Mouse (Mus musculus) cerebellum, adult 11 months (tissue): Measurements from ENCODE around the gene Vmn1r103.
"Not testable (repeated sequence)": the region's sequence is repeated elsewhere in the genome, so short reads cannot be mapped to it uniquely, and the experiment has no call there.

Experiments
- DNase-seq: peaks from one replicate; pipeline ENCODE4 v3.0.0; 2022

The Vmn1r103 gene

GRCm38 (mm10) chr7:20510434-20510833, at the start of gene Vmn1r103:
TSS of gene Vmn1r103 (minus strand) at chr7:20510534.
- DNase-seq, result not testable (repeated sequence)

GRCm38 (mm10) chr7:20545657-20546056, 35.3 kb upstream of the Vmn1r103 start, which contains the start of gene Gm5726:
TSS of gene Gm5726 (minus strand) at chr7:20545757.
- DNase-seq, result not testable (repeated sequence)

GRCm38 (mm10) chr7:20533537-20533936, 23.2 kb upstream of the Vmn1r103 start, which contains the start of gene Vmn1r104:
TSS of gene Vmn1r104 (plus strand) at chr7:20533837.
- not testable (repeated sequence) for DNase-seq

GRCm38 (mm10) chr7:20474825-20475224, 35.5 kb downstream of the Vmn1r103 start, which contains the start of gene Gm10670:
TSS of gene Gm10670 (minus strand) at chr7:20474925.
- not testable (repeated sequence) for DNase-seq
